Mouse (Mus musculus) small intestine, adult 2 months (tissue): ENCODE measurements around the gene Dlg2.

Experiments used
- CTCF ChIP-seq: fragments of 200-500 bp; IDR thresholded peaks from 2 replicates; pipeline ENCODE4 v1.5.1; 2012; ENCODE audit warnings: low read depth, mild to moderate bottlenecking, control low read depth, inconsistent platforms, low read length, moderate library complexity, mixed read lengths; ENCODE audit not compliant: insufficient replicate concordance, insufficient read length; ENCODE audit errors: extremely low read depth
- POLR2A ChIP-seq: fragments of 200-500 bp; IDR thresholded peaks from 2 replicates; pipeline ENCODE4 v1.6.1; 2012; ENCODE audit warnings: low read depth, mild to moderate bottlenecking, control low read depth, inconsistent platforms, low read length, moderate library complexity

DNA sequence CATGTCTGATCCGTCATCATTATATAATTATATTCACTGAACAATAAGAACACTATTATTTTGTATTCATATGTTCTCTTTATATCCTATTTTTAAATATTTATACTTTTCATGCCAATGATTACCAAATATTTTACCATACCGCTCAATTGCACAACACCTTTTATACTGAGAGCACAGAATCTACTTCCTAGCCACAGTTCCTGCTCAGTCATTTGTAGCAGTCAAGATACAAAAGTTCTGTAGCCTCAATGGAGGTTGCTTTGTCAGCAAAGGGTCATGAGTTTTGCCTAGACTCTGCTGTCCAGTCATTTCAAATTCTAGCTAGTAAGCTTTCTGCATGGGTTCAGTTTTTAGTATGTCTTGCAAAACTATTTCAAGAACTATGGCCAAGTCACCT is 6.1 kb downstream of the Dlg2 start:
- TF ChIP-seq CTCF (no peak), POLR2A (no peak)
